Mouse (Mus musculus) cerebellum, adult 2 months (tissue): ENCODE data around the gene Treml4.

Experiments used
- CTCF ChIP-seq: fragments of 200-500 bp; IDR thresholded peaks from 2 replicates; pipeline ENCODE4 v1.5.1; 2011; ENCODE audit warnings: low read depth, mild to moderate bottlenecking, control low read depth, low read length, moderate library complexity, borderline replicate concordance; ENCODE audit not compliant: insufficient read depth
- POLR2A ChIP-seq: fragments of 200-500 bp; IDR thresholded peaks from 2 replicates; pipeline ENCODE4 v1.6.1; 2011; ENCODE audit warnings: low read length, control low read depth, borderline replicate concordance; ENCODE audit not compliant: insufficient read depth

- TF ChIP-seq POLR2A = no peak
- no peak for TF ChIP-seq CTCF
Measured at GRCm38 (mm10) chr17:48272158-48272557, 8.1 kb downstream of the Treml4 start.
